Comparison of ENCODE assay signal across 20 mouse cellular contexts in the genomic region with DNA sequence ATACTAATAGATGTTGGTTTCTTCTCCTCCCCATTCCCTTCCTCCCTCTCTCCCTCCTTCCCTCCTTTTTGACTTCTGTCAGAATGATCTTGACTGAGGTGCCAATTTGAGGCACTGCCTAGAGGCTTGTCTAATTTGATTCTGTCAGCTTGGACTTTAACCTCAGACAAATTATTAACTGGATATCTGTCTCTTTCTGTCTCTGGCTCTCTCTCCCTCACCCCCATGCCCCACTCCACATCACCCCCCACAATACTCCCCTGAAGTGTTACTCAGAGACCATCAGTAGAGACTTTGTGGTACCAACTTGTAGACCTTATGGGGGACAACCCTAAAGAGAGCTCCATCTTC. TPM values are rescaled to one million over a fixed set of nuclear protein-coding genes. Genes with fewer than 3 reads are reported as not detected.
DNase-seq lines count a peak whose midpoint lies in the region; ATAC-seq and TF ChIP-seq lines count a peak whose summit lies in the region.
"Had no signal": no experiment of that assay in that cellular context is flagged by ENCODE, and none has a peak within 500 bp of the region (broad histone marks: within the 10 kb centered on the region; RNA-seq: fewer than 3 reads in every experiment).

No protein-coding gene starts in this region.

- H3K27me3 ChIP-seq in heart, embryonic 11.5 days (ENCODE audit: control insufficient read depth, insufficient read depth, low read length): no peaks in the 10 kb centered on the region
- no peaks in the 10 kb centered on the region for H3K27me3 ChIP-seq in kidney, adult 2 months (replicated peaks; ENCODE audit: control insufficient read depth, insufficient read depth, low read length)
- H3K27me3 ChIP-seq in myocyte (ENCODE audit: control insufficient read depth, insufficient read depth, insufficient read length): no peaks in the 10 kb centered on the region
- H3K27me3 ChIP-seq in stomach, postnatal 0 days (ENCODE audit: control insufficient read depth, insufficient read depth, low read length): no peaks in the 10 kb centered on the region
- H3K27me3 ChIP-seq: hindbrain, embryonic 13.5 days; stomach, embryonic 15.5 days had no signal

- H3K9me3 ChIP-seq in heart, embryonic 11.5 days (replicated peaks; ENCODE audit: control insufficient read depth, low read length): no peaks in the 10 kb centered on the region
- no peaks in the 10 kb centered on the region for H3K9me3 ChIP-seq in stomach, postnatal 0 days (ENCODE audit: control insufficient read depth, low read length)
- H3K9me3 ChIP-seq: hindbrain, embryonic 13.5 days; midbrain, embryonic 13.5 days; stomach, embryonic 15.5 days had no signal

- peak overlapping the region; percentile 57 for H3K27ac ChIP-seq in heart, embryonic 11.5 days (ENCODE audit: low read depth, low read length)
- H3K27ac ChIP-seq in kidney, adult 2 months (ENCODE audit: insufficient read depth, low read depth, low read length): peak overlapping the region; percentile 83
- H3K27ac ChIP-seq in stomach, postnatal 0 days (replicated peaks): no peak overlapping the region
- H3K27ac ChIP-seq: hindbrain, embryonic 13.5 days; macrophage; midbrain, embryonic 13.5 days; stomach, embryonic 15.5 days had no signal

- H3K4me1 ChIP-seq in heart, embryonic 11.5 days (ENCODE audit: control insufficient read depth, insufficient read depth, low read length): peaks cover 4% of the 10 kb centered on the region; the same call in 1 of the 2 replicates
- peaks cover 7% of the 10 kb centered on the region; the same call in 1 of the 2 replicates for H3K4me1 ChIP-seq in kidney, adult 2 months (ENCODE audit: control insufficient read depth, insufficient read depth, low read length)
- no peaks in the 10 kb centered on the region for H3K4me1 ChIP-seq in lung, adult 2 months (ENCODE audit: control insufficient read depth, insufficient read depth, low read length)
- no peaks in the 10 kb centered on the region for H3K4me1 ChIP-seq in stomach, postnatal 0 days (replicated peaks; ENCODE audit: control insufficient read depth, insufficient read depth)
- H3K4me1 ChIP-seq: hindbrain, embryonic 13.5 days; midbrain, embryonic 13.5 days had no signal

- no peak for ATAC-seq in heart, embryonic 11.5 days (replicated peaks; ENCODE audit: insufficient number of reproducible peaks, low FRiP score, low TSS enrichment)
- no peak for ATAC-seq in stomach, postnatal 0 days (ENCODE audit: low FRiP score, low TSS enrichment)
- ATAC-seq: midbrain, embryonic 13.5 days had no signal

- intact Hi-C loops in heart, postnatal 10 days (cut with DNase I): no loop called here

- no peaks in the 10 kb centered on the region for H3K79me2 ChIP-seq in myocyte (ENCODE audit: control insufficient read depth, insufficient read depth)

- no peak overlapping the region for H3K4me3 ChIP-seq in heart, embryonic 11.5 days (ENCODE audit: low read depth, low read length)
- H3K4me3 ChIP-seq in kidney, adult 2 months (ENCODE audit: insufficient read depth, low read depth, low read length): no peak overlapping the region
- no peak overlapping the region for H3K4me3 ChIP-seq in myocyte
- H3K4me3 ChIP-seq in lung, adult 2 months (replicated peaks; ENCODE audit: extremely low read depth, low read depth, low read length): no peak overlapping the region
- no peak overlapping the region for H3K4me3 ChIP-seq in stomach, postnatal 0 days (ENCODE audit: low read depth, low read length)
- H3K4me3 ChIP-seq: hindbrain, embryonic 13.5 days; midbrain, embryonic 13.5 days; stomach, embryonic 15.5 days had no signal

- no peak for TF ChIP-seq CTCF in kidney, adult 2 months (conservative IDR thresholded peaks at IDR 0.05; ENCODE audit: insufficient read depth, insufficient read length, low read depth, low read length)
- no peak for TF ChIP-seq CTCF in lung, adult 2 months (IDR thresholded peaks at IDR 0.05; ENCODE audit: insufficient read depth, low read length)
- TF ChIP-seq CTCF in stomach, postnatal 0 days (IDR thresholded peaks at IDR 0.05; ENCODE audit: low read depth): no peak

- H3K9ac ChIP-seq in heart, embryonic 11.5 days (ENCODE audit: low read depth, low read length): peak overlapping the region; percentile 36; the same call in 1 of the 2 replicates
- H3K9ac ChIP-seq in stomach, postnatal 0 days (ENCODE audit: low read length): no peak overlapping the region
- H3K9ac ChIP-seq: hindbrain, embryonic 13.5 days; midbrain, embryonic 13.5 days; stomach, embryonic 15.5 days had no signal

- no peak overlapping the region for H3ac ChIP-seq in myocyte (ENCODE audit: control insufficient read depth, insufficient read length)

- H3K36me3 ChIP-seq in heart, embryonic 11.5 days (ENCODE audit: control insufficient read depth, insufficient read depth, low read length): no peaks in the 10 kb centered on the region
- H3K36me3 ChIP-seq in kidney, adult 2 months (ENCODE audit: control insufficient read depth, insufficient read depth, low read length): no peaks in the 10 kb centered on the region
- no peaks in the 10 kb centered on the region for H3K36me3 ChIP-seq in myocyte (ENCODE audit: control insufficient read depth, insufficient read depth)
- no peaks in the 10 kb centered on the region for H3K36me3 ChIP-seq in stomach, postnatal 0 days (ENCODE audit: control insufficient read depth, insufficient read depth, low read length)
- H3K36me3 ChIP-seq: hindbrain, embryonic 13.5 days; midbrain, embryonic 13.5 days; stomach, embryonic 15.5 days had no signal

- TF ChIP-seq POLR2A in kidney, adult 2 months (IDR thresholded peaks at IDR 0.05; ENCODE audit: low read depth, low read length): no peak
- TF ChIP-seq POLR2A in myocyte (IDR thresholded peaks at IDR 0.05; ENCODE audit: insufficient read length, low read depth): no peak
- TF ChIP-seq POLR2A in lung, adult 2 months (IDR thresholded peaks at IDR 0.05; ENCODE audit: borderline replicate concordance, extremely low read depth, low read depth, low read length): no peak

- DNase-seq in heart, postnatal 10 days: no peak
- DNase-seq in kidney, adult 2 months: peak; percentile 77
- no peak for DNase-seq in kidney, postnatal 4 days
- peak; percentile 19 to 59 for DNase-seq in kidney, postnatal 25 days
- no peak for DNase-seq in lung, adult 2 months
- no peak for DNase-seq in stomach, postnatal 0 days (ENCODE audit: low spot score)
- DNase-seq: cerebellum, postnatal 14 days; gastrocnemius, postnatal 25 days; lung, adult 18-20 months; spleen, adult 18-20 months had no signal

- no peak for TF ChIP-seq EP300 in stomach, postnatal 0 days (optimal IDR thresholded peaks at IDR 0.05)

- H3K4me2 ChIP-seq in heart, embryonic 11.5 days: peak overlapping the region; percentile 24
- H3K4me2 ChIP-seq in myocyte (ENCODE audit: low read depth): peak overlapping the region; percentile 66
- no peak overlapping the region for H3K4me2 ChIP-seq in stomach, postnatal 0 days (replicated peaks; ENCODE audit: low read depth)
- H3K4me2 ChIP-seq: hindbrain, embryonic 13.5 days; midbrain, embryonic 13.5 days; stomach, embryonic 15.5 days had no signal

TF ChIP-seq in myocyte, 11 proteins besides CTCF, POLR2A, EP300 and RAD21:
- TF ChIP-seq USF1 (IDR thresholded peaks at IDR 0.05; ENCODE audit: low read depth): no peak
- no peak for TF ChIP-seq MYOD1 (IDR thresholded peaks at IDR 0.05; ENCODE audit: control insufficient read depth in 1 of 3, insufficient read length in 2 of 3, low read depth in 2 of 3)
- TF ChIP-seq TCF3 (IDR thresholded peaks at IDR 0.05; ENCODE audit: insufficient read length, low read depth): no peak
- no peak for TF ChIP-seq SRF (IDR thresholded peaks at IDR 0.05; ENCODE audit: control insufficient read depth, insufficient read length, low read depth)
- TF ChIP-seq REST (IDR thresholded peaks at IDR 0.05; ENCODE audit: insufficient read depth, insufficient read length): no peak
- no peak for TF ChIP-seq E2F4 (IDR thresholded peaks at IDR 0.05; ENCODE audit: insufficient read depth)
- no peak for TF ChIP-seq POLR2AphosphoS2 (IDR thresholded peaks at IDR 0.05; ENCODE audit: insufficient read length, low read depth)
- TF ChIP-seq MYOG (IDR thresholded peaks at IDR 0.05; ENCODE audit: control insufficient read depth in 1 of 3, insufficient read depth in 1 of 3, insufficient read length in 2 of 3, low read depth in 2 of 3): no peak
- no peak for TF ChIP-seq MAX (IDR thresholded peaks at IDR 0.05; ENCODE audit: low read depth)
- TF ChIP-seq CEBPB (IDR thresholded peaks at IDR 0.05; ENCODE audit: insufficient read depth, poor library complexity, severe bottlenecking): no peak
- TF ChIP-seq TCF12 (IDR thresholded peaks at IDR 0.05; ENCODE audit: insufficient read depth, poor library complexity, severe bottlenecking): no peak

RNA-seq across cellular contexts. Expression of a gene that starts 0.3 kb away (rescaled TPM):
- polyA plus RNA-seq in heart, embryonic 11.5 days (2014; fragmentation: Nextera tagmentation; extraction: Ambion mirVana): 41.0 and 46.7 TPM in 2 replicates
- total RNA-seq in heart, postnatal 10 days (2021): 10 to 100 TPM; 38.8 to 39.6 TPM
- polyA plus RNA-seq in kidney, adult 2 months (2012; rRNA removed): 37.3 and 39.0 TPM in 2 replicates
- polyA plus RNA-seq in myocyte (2012; fragmentation: generic; extraction: Trizol): 8.4 TPM
- 16.5 and 18.2 TPM in 2 replicates for polyA plus RNA-seq in lung, adult 2 months (2012; rRNA removed)
- 39.5 and 39.7 TPM in 2 replicates for polyA plus RNA-seq in stomach, postnatal 0 days (2015; fragmentation: Nextera tagmentation; extraction: Ambion mirVana)

RNA-seq across cellular contexts. Expression of a gene that starts 25.1 kb away (rescaled TPM):
- polyA plus RNA-seq in heart, embryonic 11.5 days (2014; fragmentation: Nextera tagmentation; extraction: Ambion mirVana): 55.2 and 69.9 TPM in 2 replicates
- total RNA-seq in heart, postnatal 10 days (2021): 10 to 100 TPM; 54.4 to 56.2 TPM
- polyA plus RNA-seq in kidney, adult 2 months (2012; rRNA removed): 16.3 and 21.5 TPM in 2 replicates
- polyA plus RNA-seq in myocyte (2012; fragmentation: generic; extraction: Trizol): 207 TPM
- polyA plus RNA-seq in lung, adult 2 months (2012; rRNA removed): 17.2 and 18.8 TPM in 2 replicates
- polyA plus RNA-seq in stomach, postnatal 0 days (2015; fragmentation: Nextera tagmentation; extraction: Ambion mirVana): 35.7 and 36.1 TPM in 2 replicates

RNA-seq across cellular contexts. Expression of a gene that starts 45.3 kb away (rescaled TPM):
- polyA plus RNA-seq in heart, embryonic 11.5 days (2014; fragmentation: Nextera tagmentation; extraction: Ambion mirVana): 0.57 TPM in 1 of 2 replicates, not detected in the other
- total RNA-seq in heart, postnatal 10 days (2021): not detected
- 0.08 TPM in 1 of 2 replicates, not detected in the other for polyA plus RNA-seq in kidney, adult 2 months (2012; rRNA removed)
- 0.02 TPM for polyA plus RNA-seq in myocyte (2012; fragmentation: generic; extraction: Trizol)
- polyA plus RNA-seq in lung, adult 2 months (2012; rRNA removed): not detected in 2 replicates
- not detected in 2 replicates for polyA plus RNA-seq in stomach, postnatal 0 days (2015; fragmentation: Nextera tagmentation; extraction: Ambion mirVana)
- total RNA-seq: adrenal gland, postnatal 4 days; gastrocnemius, postnatal 25 days; layer of hippocampus, postnatal 25 days; left cerebral cortex, postnatal 25 days had no signal
- polyA plus RNA-seq: macrophage, Patski had no signal

Comparison
In these comparisons a context has a peak if more than half of its experiments do, and no peak if none do; other contexts are left out.
1. DNase-seq: peak in kidney, adult 2 months (single experiment) and kidney, postnatal 25 days (2 of 2); none in heart, postnatal 10 days (0 of 2), kidney, postnatal 4 days (0 of 2), lung, adult 2 months (single experiment) and stomach, postnatal 0 days (single experiment).